Mouse (Mus musculus) cerebellum, postnatal 14 days (tissue): Measurements from ENCODE around the gene Rpl35.
"Not testable (repeated sequence)": the region's sequence is repeated elsewhere in the genome, so short reads cannot be mapped to it uniquely, and the experiment has no call there.

Experiments
- DNase-seq, 2 experiments: peaks; one replicate each; pipeline ENCODE4 v3.0.0; 2021; ENCODE audit warnings: mixed read lengths in 2 of 2

Gene Rpl35

GRCm38 (mm10) chr2:39005574-39006079 is at the start of gene Rpl35:
TSS of gene Rpl35 (minus strand) at chr2:39005624.
- DNase-seq: peak in 1 of 2 experiments; percentile 51

- DNase-seq: no peak
These were observed 43.1 kb upstream of the Rpl35 start for GRCm38 (mm10) chr2:39048515-39048914.

- DNase-seq: no peak
These were observed 34.8 kb upstream of the Rpl35 start for GRCm38 (mm10) chr2:39040215-39040614.

GRCm38 (mm10) chr2:39031611-39032010 is 26.2 kb upstream of the Rpl35 start:
- no peak for DNase-seq

- no peak for DNase-seq
These were observed 14.6 kb upstream of the Rpl35 start for GRCm38 (mm10) chr2:39020004-39020403.

GRCm38 (mm10) chr2:39016581-39016980 is 11.2 kb upstream of the Rpl35 start:
- DNase-seq: no peak

- no peak for DNase-seq
These were observed 7.4 kb upstream of the Rpl35 start for GRCm38 (mm10) chr2:39012768-39013279.

- no peak for DNase-seq
These were observed 6.5 kb upstream of the Rpl35 start for GRCm38 (mm10) chr2:39011971-39012370.

- no peak for DNase-seq
These were observed 5.8 kb upstream of the Rpl35 start for GRCm38 (mm10) chr2:39011264-39011663.

- DNase-seq: not testable (repeated sequence)
These were observed 4.7 kb upstream of the Rpl35 start for GRCm38 (mm10) chr2:39010144-39010543.

GRCm38 (mm10) chr2:39008954-39009365 is 3.5 kb upstream of the Rpl35 start:
- DNase-seq: peak in 1 of 2 experiments; percentile 50

- DNase-seq: no peak
These were observed 3.0 kb upstream of the Rpl35 start for GRCm38 (mm10) chr2:39008350-39008851.

- DNase-seq: peak; percentile 93 to 95
These were observed 2.4 kb upstream of the Rpl35 start for GRCm38 (mm10) chr2:39007865-39008264.

GRCm38 (mm10) chr2:39006149-39006730 is 816 bp upstream of the Rpl35 start:
- no peak for DNase-seq

- peak; percentile 93 to 94 for DNase-seq
These were observed 466 bp downstream of the Rpl35 start, which contains the start of gene Arpc5l for GRCm38 (mm10) chr2:39004880-39005435. TSS of gene Arpc5l (plus strand) at chr2:39005348.

GRCm38 (mm10) chr2:39004372-39004771 is 1.1 kb downstream of the Rpl35 start:
- peak in 1 of 2 experiments; percentile 40 for DNase-seq

GRCm38 (mm10) chr2:39003512-39003911 is 1.9 kb downstream of the Rpl35 start:
- no peak for DNase-seq

GRCm38 (mm10) chr2:39003106-39003505 is 2.3 kb downstream of the Rpl35 start:
- DNase-seq: no peak

- DNase-seq: no peak
These were observed 3.6 kb downstream of the Rpl35 start for GRCm38 (mm10) chr2:39001866-39002265.

GRCm38 (mm10) chr2:39000587-39000919 is 4.9 kb downstream of the Rpl35 start:
- no peak for DNase-seq

- no peak for DNase-seq
These were observed 5.4 kb downstream of the Rpl35 start for GRCm38 (mm10) chr2:38999910-39000586.

- no peak for DNase-seq
These were observed 6.0 kb downstream of the Rpl35 start for GRCm38 (mm10) chr2:38999381-38999780.
